In the genomic region with DNA sequence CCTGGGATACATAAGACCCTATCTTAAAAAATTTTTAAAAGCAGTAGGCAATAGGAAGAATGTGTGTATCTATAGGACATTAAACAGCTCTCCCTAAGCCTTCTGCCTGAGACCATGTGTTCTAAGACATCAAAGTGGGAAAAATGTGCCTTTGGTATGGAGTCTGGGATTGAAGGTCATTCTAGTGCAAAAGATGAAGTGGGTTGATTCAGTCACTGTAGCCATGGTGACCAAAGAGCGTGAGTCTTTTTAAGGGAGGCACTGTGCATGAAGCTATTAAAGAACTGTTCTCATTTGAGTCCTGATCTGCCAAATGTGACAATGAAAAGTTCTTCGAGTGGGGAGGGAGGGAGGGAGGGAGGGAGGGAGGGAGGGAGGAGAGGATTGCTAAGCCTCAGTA, we compare ENCODE assay signal across 24 mouse cellular contexts. TPM values are rescaled to one million over a fixed set of nuclear protein-coding genes. Genes with fewer than 3 reads are reported as not detected.
DNase-seq lines count a peak whose midpoint lies in the region; ATAC-seq lines count a peak whose summit lies in the region.
"Had no signal": no experiment of that assay in that cellular context is flagged by ENCODE, and none has a peak within 500 bp of the region (broad histone marks: within the 10 kb centered on the region; RNA-seq: fewer than 3 reads in every experiment).

No protein-coding gene starts in this region.

- no peaks in the 10 kb centered on the region for H3K4me1 ChIP-seq in hindbrain, embryonic 16.5 days (ENCODE audit: control insufficient read depth, insufficient read depth, low read depth, low read length)
- H3K4me1 ChIP-seq in hindbrain, embryonic 10.5 days (replicated peaks), result peaks cover 7% of the 10 kb centered on the region; the same call in 1 of the 2 replicates
- H3K4me1 ChIP-seq in midbrain, embryonic 12.5 days, result peaks cover 3% of the 10 kb centered on the region; the same call in 1 of the 2 replicates
- no peaks in the 10 kb centered on the region for H3K4me1 ChIP-seq in midbrain, embryonic 14.5 days (ENCODE audit: control insufficient read depth, insufficient read depth, low read length)
- H3K4me1 ChIP-seq: heart, embryonic 12.5 days; hindbrain, embryonic 13.5 days; limb, embryonic 12.5 days had no signal

- H3K27me3 ChIP-seq in hindbrain, embryonic 16.5 days (replicated peaks; ENCODE audit: control insufficient read depth, insufficient read depth, low read length), result no peaks in the 10 kb centered on the region
- no peaks in the 10 kb centered on the region for H3K27me3 ChIP-seq in hindbrain, embryonic 10.5 days (ENCODE audit: insufficient read depth, poor library complexity, severe bottlenecking)
- no peaks in the 10 kb centered on the region for H3K27me3 ChIP-seq in midbrain, embryonic 12.5 days
- no peaks in the 10 kb centered on the region for H3K27me3 ChIP-seq in midbrain, embryonic 14.5 days (ENCODE audit: control insufficient read depth, insufficient read depth, low read length)
- H3K27me3 ChIP-seq: heart, embryonic 12.5 days; hindbrain, embryonic 13.5 days; limb, embryonic 12.5 days had no signal

- no peak overlapping the region for H3K27ac ChIP-seq in hindbrain, embryonic 16.5 days (ENCODE audit: low read depth, low read length)
- H3K27ac ChIP-seq in hindbrain, embryonic 10.5 days, result no peak overlapping the region
- no peak overlapping the region for H3K27ac ChIP-seq in midbrain, embryonic 12.5 days (replicated peaks)
- no peak overlapping the region for H3K27ac ChIP-seq in midbrain, embryonic 14.5 days (replicated peaks; ENCODE audit: low read depth, low read length)
- H3K27ac ChIP-seq: hindbrain, embryonic 13.5 days; kidney, postnatal 0 days; limb, embryonic 12.5 days had no signal

- DNase-seq in embryo, embryonic 10 days (ENCODE audit: low spot score), result peak; percentile 17
- DNase-seq in embryo, embryonic 9.5 days (ENCODE audit: extremely low spot score), result no peak
- no peak for DNase-seq in hindbrain, embryonic 10.5 days (ENCODE audit: low spot score)
- no peak for DNase-seq in midbrain, embryonic 14.5 days
- no peak for DNase-seq in c-Kit-positive CD71-positive TER-119-positive erythroid progenitor cells, embryonic 14.5 days (ENCODE audit: low spot score)
- DNase-seq: adrenal gland, postnatal 14 days; cerebellum, adult 11 months; cerebellum, adult 9-11 months; gastrocnemius, postnatal 10 days; heart, adult 18-20 months; heart, postnatal 10 days; kidney, adult 2 months; lung, adult 2 months; lung, postnatal 14 days; right cerebral cortex, postnatal 14 days; spleen, adult 18-20 months had no signal

- 20% methylated on average over 2 of the region's 2 CpGs for WGBS in hindbrain, embryonic 16.5 days
- 48% methylated on average over 2 of the region's 2 CpGs for WGBS in hindbrain, embryonic 10.5 days
- WGBS in midbrain, embryonic 12.5 days, result 14% methylated on average over 2 of the region's 2 CpGs
- WGBS in midbrain, embryonic 14.5 days, result 8% methylated on average over 2 of the region's 2 CpGs

- H3K4me2 ChIP-seq in hindbrain, embryonic 16.5 days (ENCODE audit: low read length), result no peak overlapping the region
- no peak overlapping the region for H3K4me2 ChIP-seq in midbrain, embryonic 12.5 days (replicated peaks)
- H3K4me2 ChIP-seq in midbrain, embryonic 14.5 days (ENCODE audit: low read length), result no peak overlapping the region
- H3K4me2 ChIP-seq: heart, embryonic 12.5 days; hindbrain, embryonic 13.5 days; limb, embryonic 12.5 days; liver, embryonic 11.5 days had no signal

- no peak overlapping the region for H3K4me3 ChIP-seq in hindbrain, embryonic 16.5 days (ENCODE audit: low read length)
- H3K4me3 ChIP-seq in hindbrain, embryonic 10.5 days, result no peak overlapping the region
- H3K4me3 ChIP-seq in midbrain, embryonic 12.5 days, result no peak overlapping the region
- H3K4me3 ChIP-seq in midbrain, embryonic 14.5 days (replicated peaks; ENCODE audit: low read depth, low read length), result no peak overlapping the region
- H3K4me3 ChIP-seq: heart, embryonic 12.5 days; hindbrain, embryonic 13.5 days; limb, embryonic 12.5 days had no signal

- H3K9ac ChIP-seq in hindbrain, embryonic 16.5 days (ENCODE audit: low read depth, low read length), result no peak overlapping the region
- H3K9ac ChIP-seq in midbrain, embryonic 12.5 days (replicated peaks), result no peak overlapping the region
- H3K9ac ChIP-seq in midbrain, embryonic 14.5 days (replicated peaks; ENCODE audit: low read length), result no peak overlapping the region
- H3K9ac ChIP-seq: heart, embryonic 12.5 days; hindbrain, embryonic 13.5 days; limb, embryonic 12.5 days had no signal

- peak; percentile 34; the same call in 1 of the 2 replicates for ATAC-seq in hindbrain, embryonic 16.5 days
- ATAC-seq in midbrain, embryonic 12.5 days (ENCODE audit: low FRiP score, low read depth), result peak; percentile 19; the same call in 1 of the 2 replicates
- ATAC-seq in midbrain, embryonic 14.5 days (ENCODE audit: low FRiP score, low TSS enrichment), result no peak
- no peak for ATAC-seq in activated CD4-positive, CD25-positive, alpha-beta regulatory T cell, adult 4 months

- no peaks in the 10 kb centered on the region for H3K36me3 ChIP-seq in hindbrain, embryonic 16.5 days (ENCODE audit: control insufficient read depth, insufficient read depth, low read length)
- peaks cover 5% of the 10 kb centered on the region; the same call in 1 of the 2 replicates for H3K36me3 ChIP-seq in hindbrain, embryonic 10.5 days
- H3K36me3 ChIP-seq in midbrain, embryonic 12.5 days, result no peaks in the 10 kb centered on the region
- H3K36me3 ChIP-seq in midbrain, embryonic 14.5 days (ENCODE audit: control insufficient read depth, insufficient read depth, low read length), result no peaks in the 10 kb centered on the region
- H3K36me3 ChIP-seq: heart, embryonic 12.5 days; hindbrain, embryonic 13.5 days; limb, embryonic 12.5 days had no signal

- H3K9me3 ChIP-seq in hindbrain, embryonic 16.5 days (ENCODE audit: control insufficient read depth, low read length), result no peaks in the 10 kb centered on the region
- H3K9me3 ChIP-seq in hindbrain, embryonic 10.5 days, result no peaks in the 10 kb centered on the region
- H3K9me3 ChIP-seq in midbrain, embryonic 12.5 days, result no peaks in the 10 kb centered on the region
- H3K9me3 ChIP-seq in midbrain, embryonic 14.5 days (ENCODE audit: control insufficient read depth, low read length), result no peaks in the 10 kb centered on the region
- H3K9me3 ChIP-seq: heart, embryonic 12.5 days; hindbrain, embryonic 13.5 days; limb, embryonic 12.5 days had no signal

RNA-seq across cellular contexts. Expression of gene Slc16a1, which starts 8.7 kb away (rescaled TPM):
- polyA plus RNA-seq in hindbrain, embryonic 16.5 days (2015; fragmentation: Nextera tagmentation; extraction: Ambion mirVana), result 12.6 and 12.7 TPM in 2 replicates
- polyA plus RNA-seq in hindbrain, embryonic 10.5 days (2016; fragmentation: Nextera tagmentation; extraction: Ambion mirVana), result 29.7 and 45.0 TPM in 2 replicates
- 21.4 and 23.6 TPM in 2 replicates for polyA plus RNA-seq in midbrain, embryonic 12.5 days (2016; fragmentation: Nextera tagmentation; extraction: Ambion mirVana)
- 7.4 and 8.9 TPM in 2 replicates for polyA plus RNA-seq in midbrain, embryonic 14.5 days (2014; fragmentation: Nextera tagmentation; extraction: Ambion mirVana)
- polyA plus RNA-seq in activated CD4-positive, CD25-positive, alpha-beta regulatory T cell, adult 4 months (2017; shearing (Covaris generic)), result 10 to 100 TPM in 1 of 2 experiments, 1 to 10 TPM in 1; 6.7 to 11.2 TPM

Comparison
In these comparisons a context has a peak if more than half of its experiments do, and no peak if none do; other contexts are left out.
1. ATAC-seq: peak in hindbrain, embryonic 16.5 days (single experiment) and midbrain, embryonic 12.5 days (single experiment); none in midbrain, embryonic 14.5 days (single experiment) and activated CD4-positive, CD25-positive, alpha-beta regulatory T cell, adult 4 months (single experiment).